Mouse (Mus musculus) NIH3T3 (cell line): Measurements from ENCODE around the gene Slc38a3.

Source experiments
- DNase-seq: peaks from one replicate; pipeline ENCODE4 v3.0.0-alpha.2; 2012; ENCODE audit warnings: low read depth

Slc38a3 gene

GRCm38 (mm10) chr9:107669480-107669945 is at the start of gene Slc38a3:
TSS of gene Slc38a3 (minus strand) at chr9:107669530.
- no peak for DNase-seq

GRCm38 (mm10) chr9:107716951-107717350 is 47.6 kb upstream of the Slc38a3 start:
- DNase-seq = peak; percentile 75

GRCm38 (mm10) chr9:107715632-107716031 is 46.3 kb upstream of the Slc38a3 start:
- no peak for DNase-seq

GRCm38 (mm10) chr9:107714221-107714952 is 45.1 kb upstream of the Slc38a3 start:
- DNase-seq = peak; percentile 81

GRCm38 (mm10) chr9:107709697-107710483 is 40.6 kb upstream of the Slc38a3 start, which contains the start of gene Sema3f:
TSS of gene Sema3f (minus strand) at chr9:107710475.
- peak; percentile 84 for DNase-seq

- DNase-seq = no peak
These were observed 39.9 kb upstream of the Slc38a3 start for GRCm38 (mm10) chr9:107709096-107709696.

- DNase-seq = no peak
These were observed 39.2 kb upstream of the Slc38a3 start for GRCm38 (mm10) chr9:107708439-107709095.

GRCm38 (mm10) chr9:107707701-107708438 is 38.5 kb upstream of the Slc38a3 start:
- peak; percentile 60 for DNase-seq

- no peak for DNase-seq
These were observed 37.5 kb upstream of the Slc38a3 start for GRCm38 (mm10) chr9:107706781-107707211.

- DNase-seq = peak; percentile 84
These were observed 34.2 kb upstream of the Slc38a3 start for GRCm38 (mm10) chr9:107703337-107704122.

- no peak for DNase-seq
These were observed 33.4 kb upstream of the Slc38a3 start for GRCm38 (mm10) chr9:107702606-107703185.

- DNase-seq = peak; percentile 97
These were observed 32.3 kb upstream of the Slc38a3 start for GRCm38 (mm10) chr9:107701594-107701993.

GRCm38 (mm10) chr9:107700114-107700571 is 30.8 kb upstream of the Slc38a3 start:
- peak; percentile 81 for DNase-seq

GRCm38 (mm10) chr9:107699376-107699980 is 30.1 kb upstream of the Slc38a3 start:
- DNase-seq = no peak

GRCm38 (mm10) chr9:107698611-107699190 is 29.4 kb upstream of the Slc38a3 start:
- DNase-seq = no peak

GRCm38 (mm10) chr9:107697811-107698521 is 28.6 kb upstream of the Slc38a3 start:
- DNase-seq = no peak

GRCm38 (mm10) chr9:107696845-107697610 is 27.7 kb upstream of the Slc38a3 start:
- DNase-seq = no peak

GRCm38 (mm10) chr9:107696106-107696479 is 26.8 kb upstream of the Slc38a3 start:
- DNase-seq = no peak
